Mouse (Mus musculus) limb, embryonic 15.5 days (tissue): ENCODE measurements around the gene Krt27. TPM values are rescaled to one million over a fixed set of nuclear protein-coding genes. Genes with fewer than 3 reads are reported as not detected.

Experiments used
- ATAC-seq: fragments of 200-750 bp; cut with Nextera tagmentation; 2 replicates; pipeline ENCODE4 v1.8.0; 2017; ENCODE audit warnings: low read depth, moderate TSS enrichment; ENCODE audit not compliant: insufficient number of reproducible peaks, low FRiP score, low TSS enrichment
- H3K27ac ChIP-seq: fragments of 300-500 bp; sonication (generic); 2 replicates; pipeline ENCODE4 v1.5.1; 2015; ENCODE audit warnings: moderate library complexity, mild to moderate bottlenecking, inconsistent platforms
- H3K27me3 ChIP-seq: fragments of 300-500 bp; sonication (generic); 2 replicates; pipeline ENCODE4 v1.6.1; 2015; ENCODE audit warnings: inconsistent platforms
- H3K36me3 ChIP-seq: fragments of 300-500 bp; sonication (generic); 2 replicates; pipeline ENCODE4 v1.6.1; 2015; ENCODE audit warnings: inconsistent platforms
- H3K4me1 ChIP-seq: fragments of 300-500 bp; sonication (generic); 2 replicates; pipeline ENCODE4 v1.6.1; 2015; ENCODE audit warnings: inconsistent platforms
- H3K4me2 ChIP-seq: fragments of 300-500 bp; sonication (generic); 2 replicates; pipeline ENCODE4 v1.6.1; 2015; ENCODE audit warnings: mild to moderate bottlenecking, inconsistent platforms
- H3K4me3 ChIP-seq: fragments of 300-500 bp; sonication (generic); 2 replicates; pipeline ENCODE4 v1.5.1; 2015; ENCODE audit warnings: mild to moderate bottlenecking, inconsistent platforms
- H3K9ac ChIP-seq: fragments of 300-500 bp; sonication (generic); 2 replicates; pipeline ENCODE4 v1.6.1; 2015; ENCODE audit warnings: inconsistent platforms
- H3K9me3 ChIP-seq: fragments of 300-500 bp; sonication (generic); 2 replicates; pipeline ENCODE4 v1.6.1; 2016; ENCODE audit warnings: inconsistent platforms
- WGBS: fragments of 180-500 bp; shearing (Covaris S2); methylation state at CpG from one replicate; pipeline ENCODE4 v1.1.7; 2015; 5-methylcytosine and 5-hydroxymethylcytosine counted together
- polyA plus RNA-seq: library from polyadenylated mRNA; unstranded; fragments of >200 nt; fragmentation: Nextera tagmentation; extraction: Ambion mirVana; gene quantifications from 2 replicates; pipeline ENCODE4 v1.2.1, GENCODE M21; 2015

Krt27 gene
- polyA plus RNA-seq: not detected in 2 replicates

DNA sequence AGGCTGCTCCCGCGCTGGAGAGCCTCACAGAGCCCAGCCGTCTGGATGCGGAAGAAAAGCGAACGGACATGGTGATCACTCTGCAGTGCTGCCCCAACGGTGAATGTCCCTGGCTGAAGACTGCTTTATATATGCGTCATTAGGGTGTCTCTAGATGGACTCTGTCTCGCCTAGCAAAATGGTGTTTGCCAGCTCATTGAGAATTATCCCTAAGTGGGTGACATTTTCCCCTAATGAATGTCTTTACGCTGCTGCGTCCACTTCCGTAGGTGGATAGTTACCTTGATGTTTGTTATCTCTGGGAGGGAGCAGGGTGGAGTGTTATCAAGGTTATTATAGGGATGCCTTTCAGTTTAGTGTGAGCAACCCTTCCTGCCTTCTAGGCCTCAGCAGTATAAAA lies at the start of gene Krt27:
TSS of gene Krt27 (minus strand) at position 101 of the 400 bp plus-strand sequence.
- no peaks in the 10 kb centered on the region for H3K9me3 ChIP-seq
- H3K4me1 ChIP-seq: no peaks in the 10 kb centered on the region
- WGBS: 75% methylated on average over 12 of the region's 12 CpGs
- H3K9ac ChIP-seq: no peak within 1 kb of the TSS
- H3K4me2 ChIP-seq: no peak within 1 kb of the TSS
- H3K27ac ChIP-seq: no peak within 1 kb of the TSS
- ATAC-seq: no peak
- H3K27me3 ChIP-seq: no peaks in the 10 kb centered on the region
- no peaks in the 10 kb centered on the region for H3K36me3 ChIP-seq
- no peak within 1 kb of the TSS for H3K4me3 ChIP-seq

- no peaks in the 10 kb centered on the region for H3K4me1 ChIP-seq
- ATAC-seq: no peak
- 83% methylated on average over 13 of the region's 13 CpGs for WGBS
- H3K27ac ChIP-seq: no peak overlapping the region
- no peaks in the 10 kb centered on the region for H3K9me3 ChIP-seq
- H3K9ac ChIP-seq: no peak overlapping the region
- H3K36me3 ChIP-seq: no peaks in the 10 kb centered on the region
- H3K4me2 ChIP-seq: no peak overlapping the region
- peaks cover 11% of the 10 kb centered on the region; the same call in 1 of the 2 replicates for H3K27me3 ChIP-seq
- H3K4me3 ChIP-seq: no peak overlapping the region
Measured at GRCm38 (mm10) chr11:99399956-99400549, 49.1 kb upstream of the Krt27 start.

DNA sequence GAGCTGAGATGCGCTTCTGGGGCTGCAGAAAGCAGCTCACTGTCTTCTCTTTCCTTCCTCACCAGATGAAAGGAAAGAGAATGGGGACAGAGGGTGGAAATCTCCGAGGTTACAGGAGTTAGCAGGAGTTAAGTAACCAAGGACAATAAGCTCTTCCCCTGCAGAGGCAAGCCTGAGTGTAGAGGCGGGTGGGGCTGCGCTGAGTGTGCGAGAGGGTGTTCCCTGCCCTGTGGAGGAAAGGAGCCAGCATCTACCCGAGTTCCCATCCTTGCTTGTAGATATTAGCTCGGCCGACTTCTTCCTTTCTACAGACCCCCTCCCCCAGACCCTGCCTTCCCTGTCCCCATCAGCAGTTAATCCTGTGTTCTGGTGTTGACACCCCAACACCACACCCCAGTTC lies 47.9 kb upstream of the Krt27 start:
- WGBS: 64% methylated on average over 8 of the region's 8 CpGs
- ATAC-seq: no peak

DNA sequence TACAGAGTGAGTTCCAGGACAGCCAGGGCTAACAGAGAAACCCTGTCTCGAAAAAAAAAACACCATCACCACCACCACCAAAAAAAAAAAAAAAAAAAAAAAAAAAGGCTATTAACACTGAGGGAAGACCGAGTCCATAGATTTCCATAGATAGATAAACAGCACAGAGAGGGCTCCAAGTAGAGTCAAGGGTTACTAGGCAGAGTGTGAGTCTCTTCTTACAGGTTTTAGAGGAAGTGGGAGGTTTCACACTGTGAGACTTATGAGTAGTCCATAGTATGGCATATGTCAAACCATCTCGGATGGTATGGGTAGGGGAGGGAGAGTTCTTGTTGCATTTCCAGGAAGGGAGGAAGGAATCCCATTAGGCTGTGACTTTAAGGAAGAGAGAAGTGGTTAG lies 47.2 kb upstream of the Krt27 start:
- no peak overlapping the region for H3K4me2 ChIP-seq
- H3K27ac ChIP-seq: no peak overlapping the region
- 61% methylated on average over 3 of the region's 3 CpGs for WGBS
- ATAC-seq: no peak
- H3K4me1 ChIP-seq: no peaks in the 10 kb centered on the region
- no peaks in the 10 kb centered on the region for H3K9me3 ChIP-seq
- H3K4me3 ChIP-seq: no peak overlapping the region
- H3K36me3 ChIP-seq: no peaks in the 10 kb centered on the region
- H3K9ac ChIP-seq: no peak overlapping the region
- peaks cover 11% of the 10 kb centered on the region; the same call in 1 of the 2 replicates for H3K27me3 ChIP-seq

More for the DNA sequence above, 47.9 kb upstream of the Krt27 start:
- no peak overlapping the region for H3K4me3 ChIP-seq
- no peaks in the 10 kb centered on the region for H3K36me3 ChIP-seq
- no peak overlapping the region for H3K9ac ChIP-seq
- H3K9me3 ChIP-seq: no peaks in the 10 kb centered on the region
- H3K27me3 ChIP-seq: peaks cover 11% of the 10 kb centered on the region; the same call in 1 of the 2 replicates
- H3K4me1 ChIP-seq: no peaks in the 10 kb centered on the region
- no peak overlapping the region for H3K4me2 ChIP-seq
- no peak overlapping the region for H3K27ac ChIP-seq

DNA sequence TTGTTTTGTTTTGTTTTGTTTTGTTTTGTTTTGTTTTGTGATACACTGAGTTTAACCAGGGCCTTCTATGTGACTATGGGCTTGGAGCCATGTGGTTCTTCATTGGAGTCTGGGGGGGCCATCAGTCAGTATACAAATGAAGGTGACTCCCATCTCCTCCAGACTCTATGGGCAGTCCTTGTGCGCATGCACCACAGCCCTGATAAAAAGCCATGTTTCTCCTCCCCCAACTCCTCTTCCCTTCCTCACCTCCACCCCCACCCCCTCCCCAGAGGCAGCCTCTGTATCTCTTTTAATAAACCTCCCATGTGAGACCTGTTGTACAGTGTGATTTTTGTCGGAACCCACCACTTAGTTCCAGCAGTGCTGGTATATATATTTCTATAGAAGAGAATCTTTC lies 45.8 kb upstream of the Krt27 start:
- Histone ChIP-seq H3K4me2 (no peak overlapping the region), H3K4me3 (no peak overlapping the region), H3K36me3 (no peaks in the 10 kb centered on the region), H3K9ac (no peak overlapping the region), H3K27me3 (peaks cover 11% of the 10 kb centered on the region; the same call in 1 of the 2 replicates), H3K27ac (no peak overlapping the region), H3K9me3 (no peaks in the 10 kb centered on the region), H3K4me1 (no peaks in the 10 kb centered on the region)
- ATAC-seq: no peak
- WGBS: 84% methylated on average over 2 of the region's 2 CpGs

DNA sequence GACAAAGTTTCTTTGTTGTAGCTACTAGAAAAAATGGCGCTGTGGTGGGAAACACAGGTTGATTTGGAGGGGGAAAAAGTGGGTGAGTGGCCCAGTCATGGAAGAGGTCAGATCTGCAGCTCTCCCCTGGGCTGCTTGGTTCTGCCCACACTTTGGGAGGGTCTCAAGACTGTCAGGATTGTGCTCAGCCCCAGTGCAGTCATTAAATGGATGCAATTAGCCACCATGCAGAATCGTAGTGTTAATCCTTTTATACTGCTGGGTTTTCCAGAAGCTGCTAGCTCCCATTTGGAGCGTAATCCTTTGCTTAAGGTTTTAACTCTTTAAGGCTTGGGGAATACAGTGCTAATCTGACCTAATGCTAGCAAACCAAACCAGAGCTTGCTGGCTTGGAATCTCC lies 45.1 kb upstream of the Krt27 start:
- Histone ChIP-seq H3K9me3 (no peaks in the 10 kb centered on the region), H3K27ac (no peak overlapping the region), H3K4me1 (no peaks in the 10 kb centered on the region), H3K27me3 (peaks cover 11% of the 10 kb centered on the region; the same call in 1 of the 2 replicates), H3K36me3 (no peaks in the 10 kb centered on the region), H3K4me2 (no peak overlapping the region), H3K4me3 (no peak overlapping the region), H3K9ac (no peak overlapping the region)
- no peak for ATAC-seq
- WGBS: 40% methylated on average over 3 of the region's 3 CpGs

- Histone ChIP-seq H3K36me3 (no peaks in the 10 kb centered on the region), H3K4me2 (no peak overlapping the region), H3K27ac (no peak overlapping the region), H3K27me3 (no peaks in the 10 kb centered on the region), H3K4me3 (no peak overlapping the region), H3K4me1 (no peaks in the 10 kb centered on the region), H3K9ac (no peak overlapping the region), H3K9me3 (no peaks in the 10 kb centered on the region)
- 81% methylated on average over 10 of the region's 10 CpGs for WGBS
- no peak for ATAC-seq
Measured at GRCm38 (mm10) chr11:99392492-99392891, 41.6 kb upstream of the Krt27 start.

DNA sequence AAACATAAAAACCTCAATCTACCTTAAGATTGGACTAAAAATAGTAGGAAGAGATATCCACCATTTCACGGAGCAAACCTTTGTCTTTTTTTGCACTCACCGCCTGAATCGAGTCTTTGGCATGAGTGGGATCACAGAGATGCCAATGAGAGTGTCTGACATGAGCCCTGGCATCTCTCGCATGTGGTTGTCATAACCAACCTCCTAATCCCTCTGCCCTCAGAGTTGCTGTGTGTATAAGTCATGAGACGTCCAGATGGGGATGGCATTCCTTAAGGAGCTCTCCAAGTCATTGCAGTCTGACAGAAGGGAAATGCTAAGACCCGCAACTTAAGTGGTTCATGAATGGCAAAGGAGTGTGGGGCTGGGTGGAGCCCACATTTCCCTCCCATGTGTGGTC lies 40.5 kb upstream of the Krt27 start:
- WGBS: 74% methylated on average over 6 of the region's 6 CpGs
- H3K27me3 ChIP-seq: no peaks in the 10 kb centered on the region
- peak overlapping the region; percentile 43; the same call in 1 of the 2 replicates for H3K27ac ChIP-seq
- H3K4me1 ChIP-seq: peaks cover 8% of the 10 kb centered on the region; the same call in 1 of the 2 replicates
- no peaks in the 10 kb centered on the region for H3K36me3 ChIP-seq
- ATAC-seq: no peak
- no peaks in the 10 kb centered on the region for H3K9me3 ChIP-seq
- no peak overlapping the region for H3K4me2 ChIP-seq
- H3K4me3 ChIP-seq: no peak overlapping the region
- no peak overlapping the region for H3K9ac ChIP-seq

DNA sequence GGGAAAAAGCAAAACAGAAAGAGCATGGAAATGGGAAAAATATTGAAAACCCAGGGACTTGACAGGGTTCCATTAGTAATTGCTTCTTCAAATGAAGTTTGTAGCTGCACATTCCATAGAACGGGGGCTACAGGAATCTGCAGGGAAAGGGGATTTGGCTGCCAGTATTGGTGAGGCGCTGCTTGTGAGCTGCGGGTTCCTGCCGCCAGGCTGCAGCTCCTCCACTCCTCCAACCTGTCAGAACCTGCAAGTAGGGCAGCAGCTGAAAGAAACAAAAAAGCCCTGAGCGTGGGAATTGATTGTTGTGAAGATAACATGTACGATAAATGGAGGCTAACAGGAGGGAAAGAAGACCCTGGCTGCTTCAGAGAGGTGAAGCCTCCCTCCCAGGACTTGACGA lies 40.0 kb upstream of the Krt27 start:
- 57% methylated on average over 7 of the region's 7 CpGs for WGBS
- Histone ChIP-seq H3K9ac (no peak overlapping the region), H3K36me3 (no peaks in the 10 kb centered on the region), H3K4me3 (no peak overlapping the region), H3K4me2 (no peak overlapping the region), H3K27ac (peak overlapping the region; percentile 43), H3K4me1 (peaks cover 10% of the 10 kb centered on the region; the same call in 1 of the 2 replicates), H3K27me3 (no peaks in the 10 kb centered on the region), H3K9me3 (no peaks in the 10 kb centered on the region)
- no peak for ATAC-seq

GRCm38 (mm10) chr11:99389264-99389663 lies 38.4 kb upstream of the Krt27 start, which contains the start of gene Krt10:
Krt10 (minus strand) TSS chr11:99389364.
- no peak within 1 kb of the TSS for H3K9ac ChIP-seq
- peak within 1 kb of the TSS; percentile 12; the same call in 1 of the 2 replicates for H3K4me3 ChIP-seq

GRCm38 (mm10) chr11:99388661-99389060 lies 37.8 kb upstream of the Krt27 start:
- H3K27me3 ChIP-seq: no peaks in the 10 kb centered on the region
- 91% methylated on average over 18 of the region's 18 CpGs for WGBS
- no peak overlapping the region for H3K9ac ChIP-seq
- peak overlapping the region; percentile 51 for H3K27ac ChIP-seq
- no peak overlapping the region for H3K4me2 ChIP-seq
- no peaks in the 10 kb centered on the region for H3K36me3 ChIP-seq
- no peaks in the 10 kb centered on the region for H3K9me3 ChIP-seq
- H3K4me1 ChIP-seq: peaks cover 10% of the 10 kb centered on the region; the same call in 1 of the 2 replicates
- no peak for ATAC-seq
- peak overlapping the region; percentile 12; the same call in 1 of the 2 replicates for H3K4me3 ChIP-seq

More at GRCm38 (mm10) chr11:99389264-99389663, 38.4 kb upstream of the Krt27 start, which contains the start of gene Krt10:
- Histone ChIP-seq H3K27ac (peak within 1 kb of the TSS; percentile 51), H3K36me3 (no peaks in the 10 kb centered on the region), H3K4me2 (no peak within 1 kb of the TSS), H3K4me1 (peaks cover 10% of the 10 kb centered on the region; the same call in 1 of the 2 replicates), H3K9me3 (no peaks in the 10 kb centered on the region), H3K27me3 (no peaks in the 10 kb centered on the region)
- no peak for ATAC-seq
- 76% methylated on average over 4 of the region's 4 CpGs for WGBS
